Mouse (Mus musculus) heart, embryonic 15.5 days (tissue): ENCODE measurements around the gene Spem1. TPM values are rescaled to one million over a fixed set of nuclear protein-coding genes. Genes with fewer than 3 reads are reported as not detected.

Experiments
- ATAC-seq: fragments of 200-750 bp; cut with Nextera tagmentation; replicated peaks from 2 replicates; pipeline ENCODE4 v1.8.0; 2017; ENCODE audit warnings: low read depth, moderate TSS enrichment; ENCODE audit not compliant: insufficient number of reproducible peaks, insufficient read depth, low FRiP score
- H3K27ac ChIP-seq: fragments of 300-500 bp; sonication (generic); 2 replicates; pipeline ENCODE4 v1.5.1; 2015; ENCODE audit warnings: mild to moderate bottlenecking, inconsistent platforms
- H3K27me3 ChIP-seq: fragments of 300-500 bp; sonication (generic); 2 replicates; pipeline ENCODE4 v1.6.1; 2015; ENCODE audit warnings: inconsistent platforms
- H3K36me3 ChIP-seq: fragments of 300-500 bp; sonication (generic); 2 replicates; pipeline ENCODE4 v1.6.1; 2015; ENCODE audit warnings: mild to moderate bottlenecking, inconsistent platforms
- H3K4me1 ChIP-seq: fragments of 300-500 bp; sonication (generic); replicated peaks from 2 replicates; pipeline ENCODE4 v1.6.1; 2015; ENCODE audit warnings: inconsistent platforms
- H3K4me2 ChIP-seq: fragments of 300-500 bp; sonication (generic); 2 replicates; pipeline ENCODE4 v1.6.1; 2015; ENCODE audit warnings: inconsistent platforms, mild to moderate bottlenecking, moderate library complexity
- H3K4me3 ChIP-seq: fragments of 300-500 bp; sonication (generic); 2 replicates; pipeline ENCODE4 v1.5.1; 2015; ENCODE audit warnings: mild to moderate bottlenecking, inconsistent platforms
- H3K9ac ChIP-seq: fragments of 300-500 bp; sonication (generic); 2 replicates; pipeline ENCODE4 v1.6.1; 2015; ENCODE audit warnings: mild to moderate bottlenecking, inconsistent platforms
- H3K9me3 ChIP-seq: fragments of 300-500 bp; sonication (generic); replicated peaks from 2 replicates; pipeline ENCODE4 v1.6.1; 2016; ENCODE audit warnings: inconsistent platforms
- WGBS: fragments of 180-500 bp; shearing (Covaris S2); methylation state at CpG from one replicate; pipeline ENCODE4 v1.1.7; 2015; ENCODE audit warnings: mixed read lengths; 5-methylcytosine and 5-hydroxymethylcytosine counted together
- polyA plus RNA-seq: library from polyadenylated mRNA; unstranded; fragments of >200 nt; fragmentation: Nextera tagmentation; extraction: Ambion mirVana; gene quantifications from 2 replicates; pipeline ENCODE4 v1.2.1, GENCODE M21; 2015

Gene Spem1
- polyA plus RNA-seq, 1 experiment from 2014 or later: not detected

DNA sequence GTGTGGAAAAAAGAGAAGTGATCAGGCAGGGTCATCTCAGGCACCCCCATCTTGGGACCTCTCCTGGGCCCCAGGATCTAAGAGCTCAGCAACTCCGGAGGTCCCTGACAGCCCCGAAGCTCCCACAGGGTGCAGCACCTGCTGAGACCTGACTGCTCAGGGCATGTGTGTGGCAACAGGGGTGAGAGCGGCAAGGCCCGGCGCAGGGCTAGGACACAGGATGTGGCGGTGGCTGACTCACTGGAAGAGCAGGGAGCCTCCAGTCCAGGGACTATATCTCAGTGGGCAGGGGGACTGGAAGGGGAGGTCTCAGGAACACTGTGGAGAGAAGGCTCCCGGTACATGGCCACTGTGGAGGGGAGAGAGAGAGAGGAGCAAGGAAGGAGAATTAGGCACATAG, 24.1 kb downstream of the Spem1 start:
- H3K4me1 ChIP-seq: peaks cover 49% of the 10 kb centered on the region
- H3K4me3 ChIP-seq: no peak overlapping the region
- H3K27me3 ChIP-seq: peaks cover 14% of the 10 kb centered on the region
- H3K9ac ChIP-seq: no peak overlapping the region
- H3K9me3 ChIP-seq: no peaks in the 10 kb centered on the region
- WGBS: 70% methylated on average over 7 of the region's 7 CpGs
- H3K4me2 ChIP-seq: no peak overlapping the region
- no peak overlapping the region for H3K27ac ChIP-seq
- ATAC-seq: no peak
- H3K36me3 ChIP-seq: no peaks in the 10 kb centered on the region

- Histone ChIP-seq H3K9me3 (no peaks in the 10 kb centered on the region), H3K9ac (peak overlapping the region; percentile 59; the same call in 1 of the 2 replicates), H3K4me2 (peak overlapping the region; percentile 96), H3K27me3 (peaks cover 9% of the 10 kb centered on the region), H3K36me3 (no peaks in the 10 kb centered on the region), H3K4me1 (peaks cover 30% of the 10 kb centered on the region), H3K4me3 (peak overlapping the region; percentile 66), H3K27ac (no peak overlapping the region)
- 4% methylated on average over 13 of the region's 13 CpGs for WGBS
- ATAC-seq: no peak
Observed at GRCm38 (mm10) chr11:69795983-69796435, 26.0 kb downstream of the Spem1 start.

GRCm38 (mm10) chr11:69795168-69795982, 26.6 kb downstream of the Spem1 start, which contains the start of gene Chrnb1:
Gene Chrnb1, minus strand, starts transcription at chr11:69795943.
- H3K4me2 ChIP-seq: peak within 1 kb of the TSS; percentile 96
- peak within 1 kb of the TSS; percentile 59 for H3K9ac ChIP-seq
- no peaks in the 10 kb centered on the region for H3K36me3 ChIP-seq
- H3K4me3 ChIP-seq: peak within 1 kb of the TSS; percentile 66
- H3K27ac ChIP-seq: peak within 1 kb of the TSS; percentile 62
- peaks cover 24% of the 10 kb centered on the region for H3K4me1 ChIP-seq
- ATAC-seq: peak; percentile 95
- WGBS: 2% methylated on average over 52 of the region's 52 CpGs
- no peaks in the 10 kb centered on the region for H3K9me3 ChIP-seq
- H3K27me3 ChIP-seq: peaks cover 7% of the 10 kb centered on the region

- Histone ChIP-seq H3K4me3 (no peak overlapping the region), H3K36me3 (no peaks in the 10 kb centered on the region), H3K9ac (no peak overlapping the region), H3K4me2 (no peak overlapping the region), H3K27me3 (peaks cover 4% of the 10 kb centered on the region; the same call in 1 of the 2 replicates), H3K9me3 (no peaks in the 10 kb centered on the region), H3K4me1 (peaks cover 11% of the 10 kb centered on the region), H3K27ac (no peak overlapping the region)
- no peak for ATAC-seq
- WGBS: 62% methylated on average over 5 of the region's 5 CpGs
Observed at GRCm38 (mm10) chr11:69793429-69793828, 28.6 kb downstream of the Spem1 start.

- no peaks in the 10 kb centered on the region for H3K9me3 ChIP-seq
- ATAC-seq: no peak
- H3K4me1 ChIP-seq: peaks cover 11% of the 10 kb centered on the region
- 60% methylated on average over 5 of the region's 5 CpGs for WGBS
- H3K27ac ChIP-seq: no peak overlapping the region
- no peak overlapping the region for H3K4me3 ChIP-seq
- H3K36me3 ChIP-seq: no peaks in the 10 kb centered on the region
- no peak overlapping the region for H3K9ac ChIP-seq
- no peaks in the 10 kb centered on the region for H3K27me3 ChIP-seq
- H3K4me2 ChIP-seq: no peak overlapping the region
Observed at GRCm38 (mm10) chr11:69791420-69791819, 30.6 kb downstream of the Spem1 start.

- no peak for ATAC-seq
- no peak overlapping the region for H3K9ac ChIP-seq
- no peak overlapping the region for H3K27ac ChIP-seq
- H3K9me3 ChIP-seq: no peaks in the 10 kb centered on the region
- H3K4me3 ChIP-seq: no peak overlapping the region
- WGBS: 45% methylated on average over 5 of the region's 5 CpGs
- no peak overlapping the region for H3K4me2 ChIP-seq
- no peaks in the 10 kb centered on the region for H3K36me3 ChIP-seq
- peaks cover 7% of the 10 kb centered on the region; the same call in 1 of the 2 replicates for H3K4me1 ChIP-seq
- H3K27me3 ChIP-seq: no peaks in the 10 kb centered on the region
Observed at GRCm38 (mm10) chr11:69789431-69789830, 32.5 kb downstream of the Spem1 start.

GRCm38 (mm10) chr11:69787306-69787705, 34.7 kb downstream of the Spem1 start:
- peaks cover 7% of the 10 kb centered on the region; the same call in 1 of the 2 replicates for H3K4me1 ChIP-seq

DNA sequence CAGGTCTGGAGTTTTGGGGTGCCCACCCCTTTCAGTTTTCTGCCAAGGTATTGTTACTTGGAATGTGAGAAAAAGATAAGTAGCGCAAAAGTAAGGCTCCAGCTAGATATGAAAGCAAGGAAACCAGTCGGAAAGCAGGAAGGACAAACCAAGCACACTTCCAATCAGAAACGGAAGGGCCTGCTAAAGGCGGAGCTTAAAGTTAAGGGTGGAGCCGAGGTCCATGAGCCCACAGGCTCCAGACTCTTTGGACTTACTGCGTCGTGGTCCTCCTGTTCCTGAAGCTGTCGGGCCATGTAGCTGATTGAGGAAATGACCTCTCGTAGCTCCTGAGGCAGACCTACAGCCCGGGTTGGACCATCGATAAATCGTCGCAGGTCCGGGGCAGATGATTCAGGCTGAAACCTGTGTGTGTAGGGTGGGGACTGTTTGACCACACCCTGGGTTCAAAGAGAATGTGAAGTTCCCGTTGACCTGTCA, 37.1 kb downstream of the Spem1 start:
- Histone ChIP-seq H3K36me3 (no peaks in the 10 kb centered on the region), H3K4me1 (peaks cover 7% of the 10 kb centered on the region; the same call in 1 of the 2 replicates), H3K27me3 (no peaks in the 10 kb centered on the region), H3K9ac (no peak overlapping the region), H3K4me3 (peak overlapping the region; percentile 30), H3K9me3 (no peaks in the 10 kb centered on the region), H3K4me2 (peak overlapping the region; percentile 57), H3K27ac (no peak overlapping the region)
- WGBS: 26% methylated on average over 15 of the region's 15 CpGs
- ATAC-seq: no peak

More at GRCm38 (mm10) chr11:69787306-69787705, 34.7 kb downstream of the Spem1 start:
- Histone ChIP-seq H3K9me3 (no peaks in the 10 kb centered on the region), H3K27me3 (no peaks in the 10 kb centered on the region), H3K36me3 (no peaks in the 10 kb centered on the region), H3K4me3 (no peak overlapping the region), H3K9ac (no peak overlapping the region), H3K4me2 (no peak overlapping the region), H3K27ac (no peak overlapping the region)
- ATAC-seq: no peak
- 86% methylated on average over 5 of the region's 5 CpGs for WGBS

GRCm38 (mm10) chr11:69781828-69782227, 40.2 kb downstream of the Spem1 start:
- WGBS: 36% methylated on average over 4 of the region's 4 CpGs
- Histone ChIP-seq H3K4me2 (no peak overlapping the region), H3K9me3 (no peaks in the 10 kb centered on the region), H3K27ac (no peak overlapping the region), H3K27me3 (no peaks in the 10 kb centered on the region), H3K4me3 (no peak overlapping the region), H3K9ac (no peak overlapping the region), H3K36me3 (no peaks in the 10 kb centered on the region), H3K4me1 (peaks cover 26% of the 10 kb centered on the region)
- ATAC-seq: no peak

- Histone ChIP-seq H3K4me2 (no peak overlapping the region), H3K9ac (no peak overlapping the region), H3K27me3 (no peaks in the 10 kb centered on the region), H3K36me3 (0 out of 2 replicates have a peak, but pooled peaks cover 7% of the 10 kb centered on the region), H3K27ac (no peak overlapping the region), H3K4me3 (no peak overlapping the region), H3K4me1 (peaks cover 29% of the 10 kb centered on the region), H3K9me3 (no peaks in the 10 kb centered on the region)
- ATAC-seq: 0 out of 2 replicates have a peak, but pooled peaks have one; percentile 20
- WGBS: 40% methylated on average over 7 of the region's 7 CpGs
Observed at GRCm38 (mm10) chr11:69778985-69779384, 43.0 kb downstream of the Spem1 start.

- Histone ChIP-seq H3K27me3 (no peaks in the 10 kb centered on the region), H3K9me3 (no peaks in the 10 kb centered on the region), H3K4me1 (peaks cover 29% of the 10 kb centered on the region), H3K36me3 (0 out of 2 replicates have a peak, but pooled peaks cover 7% of the 10 kb centered on the region), H3K4me3 (no peak overlapping the region), H3K27ac (no peak overlapping the region), H3K4me2 (no peak overlapping the region), H3K9ac (no peak overlapping the region)
- ATAC-seq: no peak
- WGBS: 66% methylated on average over 23 of the region's 23 CpGs
Observed at GRCm38 (mm10) chr11:69778258-69778982, 43.6 kb downstream of the Spem1 start.
